Mouse (Mus musculus) spleen, adult 10 weeks (tissue): Measurements from ENCODE around the gene Ndufaf1. TPM values are rescaled to one million over a fixed set of nuclear protein-coding genes. Genes with fewer than 3 reads are reported as not detected.

Experiments
- polyA plus RNA-seq: library from polyadenylated mRNA; stranded (reverse); fragments of 350-450 nt; fragmentation: Illumina TruSeq; extraction: RNeasy Lipid Tissue Mini Kit (QIAGEN cat#74804); gene quantifications from one replicate; pipeline ENCODE4 v1.2.3, GENCODE M21; 2015; ENCODE audit warnings: low replicate concordance; ENCODE audit not compliant: insufficient read depth

Gene Ndufaf1
- 35.7 TPM for polyA plus RNA-seq

DNA sequence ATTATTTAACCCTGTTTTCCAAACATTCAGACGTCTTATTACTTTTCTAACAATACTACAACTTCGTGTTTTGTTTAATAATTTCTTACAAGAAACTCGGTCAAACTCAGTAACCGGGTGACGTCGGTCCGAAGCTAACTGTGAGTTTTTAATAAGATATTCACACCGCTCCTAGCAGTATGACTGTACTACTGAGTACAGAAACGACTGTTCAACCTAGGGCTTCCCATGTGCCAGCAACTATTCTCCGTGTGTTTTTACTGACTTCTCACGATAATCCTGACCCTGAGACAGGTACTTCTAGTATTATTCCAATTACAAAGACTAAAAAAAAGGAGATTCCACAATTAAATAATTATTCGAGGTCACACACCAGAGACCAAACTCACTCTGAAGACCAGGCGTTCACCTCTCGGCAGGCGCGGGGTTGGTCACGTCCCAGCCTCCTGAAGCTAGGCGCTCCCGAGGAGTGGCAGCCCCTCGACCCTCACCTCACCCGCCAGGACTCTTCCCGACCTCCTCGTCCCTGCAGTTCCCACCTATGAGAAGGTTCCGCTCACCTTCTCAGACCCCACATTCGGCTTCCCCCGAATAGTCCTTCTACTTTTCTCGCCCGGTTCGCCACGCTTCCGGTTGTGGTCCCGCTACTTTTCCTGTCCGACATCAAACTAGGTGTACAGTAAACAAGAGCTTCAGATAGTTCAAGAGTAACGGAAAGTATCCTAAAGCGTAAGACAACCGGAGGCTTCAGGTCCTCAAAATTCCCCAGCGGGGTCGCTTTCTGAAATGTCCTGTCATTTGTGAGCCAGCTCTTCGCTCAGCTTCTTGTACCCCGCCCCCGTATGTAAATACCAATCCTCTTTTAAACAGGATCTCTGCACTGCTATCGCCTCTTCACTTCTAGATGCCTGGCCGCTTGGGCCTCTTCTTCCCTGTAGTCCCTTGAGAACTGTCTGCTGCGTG, at the start of gene Ndufaf1:
Gene Ndufaf1, minus strand, starts transcription at position 608 of the 963 bp plus-strand sequence.

DNA sequence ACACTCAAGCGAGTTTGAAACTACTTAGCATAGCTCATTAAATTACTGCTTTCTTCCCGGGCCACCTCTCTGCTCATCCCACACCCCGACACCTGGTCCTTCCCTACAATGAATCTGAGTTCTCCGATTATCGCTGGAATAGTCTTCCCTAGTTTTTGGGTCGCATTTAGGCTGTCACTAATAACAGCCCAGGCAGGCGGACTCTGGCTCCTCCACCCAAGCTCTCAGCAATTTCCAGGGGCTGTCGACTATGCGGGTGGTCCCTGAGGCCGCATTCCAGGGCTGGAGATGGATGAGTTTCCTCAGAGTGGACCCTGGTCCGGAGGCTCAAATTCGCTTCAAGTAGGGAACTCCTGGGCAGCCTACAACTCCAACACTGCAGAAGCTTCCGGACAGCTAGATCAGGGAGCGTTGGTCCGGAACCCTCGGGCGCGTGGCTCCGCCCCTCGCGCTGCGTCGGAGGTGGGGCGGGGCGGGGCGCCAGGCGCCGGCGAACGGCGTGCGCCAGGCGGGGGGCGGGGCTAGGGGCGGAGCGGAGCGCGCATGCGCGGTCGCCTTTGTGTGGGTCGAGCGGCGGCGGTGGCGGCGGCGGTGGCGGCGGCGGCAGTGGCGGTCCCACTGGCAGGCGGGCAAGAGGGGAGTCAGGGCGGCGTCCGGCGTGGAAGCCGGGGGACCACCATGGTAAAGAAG, 12.0 kb upstream of the Ndufaf1 start, which contains the start of gene Rtf1:
Gene Rtf1, plus strand, starts transcription at position 544 of the 690 bp plus-strand sequence.

DNA sequence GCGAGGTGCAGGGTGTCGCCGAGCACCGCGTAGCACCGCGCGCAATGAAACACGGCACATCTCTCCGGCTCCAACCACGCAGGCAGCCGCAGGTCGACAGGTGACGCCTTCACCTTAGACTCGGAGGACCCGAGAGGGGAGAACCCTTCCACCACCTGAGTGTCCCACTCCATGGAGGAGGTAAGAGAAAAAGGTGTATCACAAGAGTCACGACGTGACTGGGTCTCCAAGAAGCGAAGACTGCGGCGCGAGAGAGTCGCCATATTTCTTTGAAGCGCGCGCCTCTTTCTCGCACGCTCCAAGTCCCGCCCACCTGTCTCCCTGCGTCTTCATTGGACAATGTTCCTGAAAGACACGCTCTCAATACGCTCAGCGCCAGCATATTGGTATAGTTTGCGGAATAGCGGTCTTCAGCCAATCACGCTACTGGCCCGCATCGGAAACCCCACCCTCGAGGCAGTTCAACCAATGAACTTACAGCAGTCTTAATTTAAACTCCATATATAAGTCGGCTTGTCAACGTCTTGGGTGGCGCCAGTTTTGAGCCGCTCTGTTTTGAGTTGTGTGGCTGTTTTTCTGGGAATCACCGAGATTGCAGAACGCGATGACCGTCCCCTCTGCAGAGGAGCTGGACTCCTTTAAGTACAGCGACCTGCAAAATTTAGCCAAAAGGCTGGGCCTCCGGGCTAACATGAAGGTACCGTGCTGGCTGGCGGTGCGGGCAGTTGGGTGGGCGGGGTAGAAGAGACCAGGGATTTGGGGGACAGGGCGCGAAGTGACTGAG, 44.2 kb downstream of the Ndufaf1 start, which contains the start of the genes Nusap1 and Oip5:
Gene Nusap1, plus strand, starts transcription at position 100 of the 784 bp plus-strand sequence.
Gene Oip5, minus strand, starts transcription at position 271 of the 784 bp plus-strand sequence.

Other genes with a start within 250 kb of the Ndufaf1 start
- 29.0 TPM for gene Ino80, start 185.1 kb downstream of the Ndufaf1 start, polyA plus RNA-seq
- gene Exd1, start 115.2 kb downstream of the Ndufaf1 start, polyA plus RNA-seq = 0.28 TPM
- 115 TPM for gene Chp1, start 115.1 kb downstream of the Ndufaf1 start, polyA plus RNA-seq
- 29.6 TPM for gene Nusap1, start 44.5 kb downstream of the Ndufaf1 start, polyA plus RNA-seq
- 6.9 TPM for gene Oip5, start 44.4 kb downstream of the Ndufaf1 start, polyA plus RNA-seq
- gene Rtf1, start 12.2 kb upstream of the Ndufaf1 start, polyA plus RNA-seq = 38.2 TPM
- 0.12 TPM for gene Itpka, start 79.5 kb upstream of the Ndufaf1 start, polyA plus RNA-seq
- 4.1 TPM for gene Ltk, start 97.6 kb upstream of the Ndufaf1 start, polyA plus RNA-seq
- gene Rpap1, start 124.7 kb upstream of the Ndufaf1 start, polyA plus RNA-seq = 14.4 TPM
- 1.5 TPM for gene Tyro3, start 134.9 kb upstream of the Ndufaf1 start, polyA plus RNA-seq
- 67.2 TPM for gene Mga, start 234.4 kb upstream of the Ndufaf1 start, polyA plus RNA-seq